Mouse (Mus musculus): Measurements from ENCODE around the gene Pigr.

The Pigr gene

DNA sequence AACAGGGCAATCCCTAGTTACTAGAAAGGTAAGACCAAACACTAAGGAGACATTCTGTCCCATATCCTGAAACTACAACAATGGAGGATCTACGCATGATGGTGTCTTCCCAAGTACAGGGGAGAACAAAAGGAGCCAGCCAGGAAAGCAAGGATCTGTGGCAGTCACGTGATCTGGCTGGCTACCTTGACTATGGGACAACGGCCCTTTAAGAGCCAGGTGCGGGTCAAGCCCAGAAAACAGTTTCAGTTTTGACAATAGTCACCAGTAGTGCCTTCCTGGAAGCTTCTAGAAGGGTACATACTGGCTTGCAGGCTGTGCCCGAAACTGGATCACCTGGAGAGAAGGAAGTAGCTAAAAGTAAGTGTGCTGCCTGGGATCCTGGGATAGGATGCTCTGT lies at the start of gene Pigr:
Gene Pigr (plus strand): TSS at position 237 of the 400 bp plus-strand sequence.
- DNase-seq (ENCODE audit: low spot score) = no peak

DNA sequence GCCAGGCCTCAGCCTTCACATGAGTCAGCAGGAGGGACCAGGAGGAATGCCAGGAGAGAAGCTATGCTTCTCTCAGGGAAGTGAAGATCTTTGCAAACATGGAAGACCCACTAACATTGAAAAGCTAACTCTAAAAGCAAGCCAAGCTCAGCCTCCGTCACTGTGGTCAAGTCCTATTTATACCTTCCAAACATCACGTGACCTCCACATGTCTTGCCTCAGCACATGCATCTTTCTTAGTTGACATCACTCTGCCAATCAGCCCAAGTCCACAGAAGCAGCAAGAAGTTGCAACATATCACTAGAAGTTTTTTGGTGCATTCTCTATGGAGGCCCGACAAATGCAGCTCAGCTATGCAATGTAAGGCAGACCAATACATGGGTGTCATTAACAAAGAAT lies 46.6 kb upstream of the Pigr start:
- no peak for DNase-seq (ENCODE audit: low spot score)

DNA sequence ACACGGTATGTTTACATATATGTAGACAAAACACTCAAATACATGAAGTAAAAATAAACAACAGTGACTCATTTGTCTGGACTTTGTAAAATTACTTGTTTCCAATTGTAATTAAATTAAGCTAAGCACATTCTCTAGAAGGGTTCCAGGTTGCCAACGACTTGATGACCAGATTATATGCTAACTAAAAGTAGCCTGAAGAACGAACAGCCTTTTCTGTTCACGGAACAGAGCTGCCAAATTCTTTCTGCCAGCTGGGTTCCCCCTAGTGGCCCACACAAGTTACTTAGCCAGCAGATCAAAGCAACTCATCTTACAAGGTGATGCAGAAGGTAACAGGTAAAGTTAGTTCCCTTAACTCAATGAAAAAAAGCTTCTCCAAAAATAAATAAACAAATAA lies 42.4 kb upstream of the Pigr start:
- DNase-seq (ENCODE audit: low spot score) = no peak

DNA sequence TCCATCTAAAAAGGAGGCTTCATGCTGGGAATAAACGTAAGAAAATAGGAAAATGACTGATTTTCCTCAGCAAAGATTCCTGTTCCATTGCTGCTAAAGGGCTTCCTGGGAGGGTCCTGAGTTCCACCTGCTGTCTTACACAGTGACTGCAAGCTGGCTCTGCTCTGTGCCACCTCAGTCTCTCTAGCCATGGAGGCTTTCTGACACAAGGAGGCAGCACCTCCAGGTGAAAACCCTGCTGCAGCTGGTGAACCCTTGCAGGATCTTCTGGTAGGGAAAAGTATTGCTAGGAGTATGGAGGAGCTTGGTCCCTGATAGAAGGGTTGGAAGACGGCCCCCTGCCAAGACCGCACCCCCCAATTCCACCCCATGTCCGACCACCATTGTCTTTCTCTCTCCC lies 39.5 kb upstream of the Pigr start:
- DNase-seq (ENCODE audit: low spot score) = no peak

DNA sequence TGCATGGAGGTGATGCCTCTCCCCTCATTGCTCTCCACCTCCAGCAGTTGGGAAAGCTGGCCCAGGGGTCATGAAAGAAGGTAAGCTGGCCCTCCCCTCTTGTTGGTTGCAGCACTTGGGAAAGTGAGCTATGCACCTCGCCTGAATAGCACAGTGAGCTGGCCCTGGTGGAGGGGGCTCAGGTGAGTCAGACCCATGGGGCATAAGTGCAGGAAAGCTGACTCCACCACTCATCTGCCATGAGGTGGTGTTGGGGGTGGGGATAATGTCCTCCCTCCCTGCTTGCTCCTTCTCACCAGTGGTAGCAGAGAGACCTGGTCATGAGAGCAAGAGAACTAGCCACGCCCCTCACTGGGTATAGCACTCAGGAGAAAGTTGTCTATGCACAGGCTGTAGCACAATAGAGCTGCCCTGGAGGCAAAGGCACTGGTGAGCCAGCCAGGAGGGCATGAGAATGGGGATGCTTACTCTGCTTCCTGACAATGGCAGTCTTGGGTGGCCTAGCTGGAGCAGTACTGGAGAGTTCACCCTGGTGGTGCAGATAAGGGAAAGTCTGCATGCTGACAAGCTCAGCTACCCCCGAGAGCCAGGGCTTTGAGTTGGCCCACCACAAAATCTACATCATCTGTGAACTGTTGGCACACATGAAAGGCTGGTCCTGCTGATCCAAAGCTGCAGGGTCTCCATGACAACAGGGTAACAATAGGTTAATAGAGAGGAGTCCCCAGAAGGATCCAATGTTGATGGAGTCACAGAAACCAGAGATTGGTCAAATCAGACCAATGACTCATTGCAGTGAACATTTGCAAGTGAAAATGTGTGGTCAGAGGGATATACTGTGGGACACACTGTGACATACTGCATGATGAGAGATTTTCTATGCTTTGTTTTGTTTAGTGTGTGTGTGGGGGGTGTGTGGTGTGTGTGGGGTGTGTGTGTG lies 36.7 kb upstream of the Pigr start:
- no peak for DNase-seq (ENCODE audit: low spot score)

DNA sequence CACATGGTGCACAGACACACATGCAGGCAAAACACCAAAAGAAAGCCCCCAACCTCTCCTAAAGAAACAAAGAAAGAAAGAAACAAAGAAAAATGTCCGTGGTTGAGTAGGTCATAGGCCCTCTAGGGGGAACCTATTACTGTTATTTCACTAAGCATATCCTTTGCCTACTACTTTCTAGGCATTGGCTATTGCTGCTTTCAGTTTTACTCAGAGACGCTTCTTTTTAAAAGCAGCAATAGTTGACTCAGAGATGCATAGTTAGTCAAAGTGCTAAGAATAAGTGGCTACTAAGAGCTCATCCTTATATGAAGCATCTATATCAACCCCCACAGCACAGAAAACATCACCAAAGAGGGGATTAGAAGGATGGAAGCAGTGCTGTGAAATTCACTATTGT lies 31.2 kb upstream of the Pigr start:
- DNase-seq (ENCODE audit: low spot score) = no peak

DNA sequence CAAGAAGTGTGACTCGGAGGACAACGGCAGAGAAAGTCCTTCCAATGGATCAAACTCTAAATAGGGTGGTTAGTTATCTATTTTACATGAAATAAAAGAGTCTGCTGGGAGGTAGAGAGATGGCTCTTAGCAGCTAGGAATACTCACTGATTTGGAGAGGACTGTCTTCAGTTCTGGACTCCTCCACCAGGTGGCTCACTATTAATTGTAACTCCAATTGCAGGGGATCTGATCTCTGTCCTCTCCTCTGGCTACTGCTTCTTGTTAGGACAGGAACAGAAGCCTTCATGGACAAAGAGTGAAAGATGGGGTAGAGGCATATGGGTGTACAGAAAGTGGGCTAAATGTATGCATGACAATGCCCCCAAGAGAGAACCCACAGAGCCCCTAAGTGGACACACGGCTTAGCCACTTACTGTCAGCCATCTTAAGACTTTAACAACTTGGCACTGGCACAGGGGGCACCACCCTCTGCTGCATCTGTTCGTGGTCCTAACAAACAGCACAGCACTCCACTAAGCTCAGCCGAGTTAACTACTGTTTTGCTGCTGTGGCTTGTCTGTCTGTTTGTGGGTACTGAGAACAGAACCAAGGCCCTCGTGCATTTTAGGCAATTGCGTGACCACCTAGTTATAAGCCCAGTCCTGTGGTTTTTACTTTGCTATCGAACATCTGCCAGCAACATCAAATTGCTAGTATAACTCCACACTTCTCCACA lies 29.4 kb upstream of the Pigr start:
- no peak for DNase-seq (ENCODE audit: low spot score)

DNA sequence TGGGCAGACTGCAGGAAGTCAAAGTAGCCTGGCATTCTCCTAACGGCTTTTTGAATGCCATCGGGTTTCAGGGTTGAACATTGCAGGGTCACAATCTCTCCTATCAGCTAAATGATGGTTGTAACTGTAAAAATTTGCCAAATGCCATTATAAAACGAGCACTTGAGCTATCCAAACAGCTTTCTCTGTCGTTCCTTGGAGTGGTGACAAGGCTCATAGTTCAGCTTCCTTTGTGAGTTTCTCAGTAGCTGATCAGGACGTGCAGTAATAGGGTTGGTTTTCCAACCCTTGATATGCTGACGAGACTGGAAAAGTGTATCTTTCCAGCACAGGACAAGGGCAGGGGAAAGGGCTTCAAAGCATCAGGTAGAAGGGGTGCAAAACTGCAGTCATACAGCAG lies 28.4 kb upstream of the Pigr start:
- DNase-seq (ENCODE audit: low spot score) = no peak

DNA sequence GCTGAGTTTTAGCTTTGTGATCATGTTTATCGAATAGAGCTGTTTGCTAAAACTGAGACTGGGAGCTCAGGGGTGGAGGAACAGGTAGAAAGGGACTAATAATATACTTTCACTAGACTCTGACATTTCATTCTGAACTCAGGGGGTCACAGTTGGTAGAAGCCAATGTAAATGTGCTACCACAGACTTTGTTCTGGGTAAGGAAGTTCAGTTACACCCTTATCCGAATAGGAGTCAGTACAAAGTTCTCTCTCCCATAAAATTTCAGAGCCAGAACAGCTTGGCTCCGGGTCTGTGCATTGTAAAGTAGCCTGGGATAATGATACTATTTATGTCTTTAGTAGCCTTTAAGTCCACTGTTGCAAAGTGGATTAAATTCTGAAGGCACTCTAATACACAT lies 27.9 kb upstream of the Pigr start:
- no peak for DNase-seq (ENCODE audit: low spot score)

DNA sequence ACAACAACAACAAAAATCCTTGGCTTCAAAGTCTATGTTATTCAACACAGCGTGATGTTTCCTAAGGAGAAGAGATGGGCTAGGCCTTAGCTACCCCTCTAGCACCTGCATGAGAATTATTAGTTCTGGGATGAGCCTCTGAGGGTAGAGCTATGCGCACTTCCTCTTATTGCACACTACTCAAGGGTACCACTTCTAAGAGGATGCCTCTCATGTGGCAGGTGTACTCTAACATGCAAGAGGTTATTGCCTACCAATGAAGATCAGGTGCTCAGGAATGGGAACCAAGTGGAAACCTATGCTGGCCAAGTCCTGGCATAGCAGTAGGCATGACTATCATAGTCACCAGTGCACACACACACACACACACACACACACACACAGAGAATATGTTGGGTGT lies 27.1 kb upstream of the Pigr start:
- no peak for DNase-seq (ENCODE audit: low spot score)

DNA sequence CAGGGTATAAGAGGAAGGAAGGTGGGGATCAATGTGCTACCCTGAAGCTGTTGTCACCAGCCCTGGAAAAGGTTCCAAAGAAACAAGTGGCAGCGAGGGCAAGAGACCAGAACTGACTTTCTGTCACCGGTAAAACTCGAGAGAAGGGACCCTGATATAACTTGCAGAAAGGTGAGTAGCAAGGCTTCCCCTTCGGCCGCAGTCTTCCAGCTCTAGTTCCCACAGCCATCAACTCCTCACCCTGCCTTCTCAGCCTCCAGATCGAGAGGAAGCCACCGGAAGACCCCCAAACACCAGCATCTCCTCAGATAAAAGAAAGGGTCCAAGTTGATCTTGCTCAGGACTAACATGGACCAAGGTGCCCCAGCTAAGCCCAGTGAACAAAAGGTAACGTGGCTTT lies 25.9 kb upstream of the Pigr start, which contains the start of gene Fcamr:
Gene Fcamr (plus strand): TSS at position 301 of the 400 bp plus-strand sequence.
- DNase-seq (ENCODE audit: low spot score) = no peak

DNA sequence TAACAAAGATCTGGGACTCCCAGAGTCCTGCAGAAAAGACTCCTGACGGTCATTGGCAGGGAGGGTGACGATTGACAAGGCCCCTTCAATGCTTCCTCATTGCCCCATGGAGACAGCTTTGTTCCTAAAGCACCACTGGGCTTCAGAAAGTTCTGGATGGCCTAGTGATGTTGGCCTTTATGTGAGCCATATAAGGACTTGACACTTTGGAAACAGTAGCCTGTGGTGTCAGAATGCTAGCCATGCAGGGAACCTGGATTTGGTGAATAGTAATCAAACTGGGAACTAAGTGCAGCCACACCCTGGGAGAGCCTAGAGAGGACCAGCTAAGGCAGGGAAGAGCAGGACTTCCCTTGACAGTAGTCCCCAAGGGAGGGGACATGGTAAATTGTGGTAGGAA lies 25.0 kb upstream of the Pigr start:
- no peak for DNase-seq (ENCODE audit: low spot score)

DNA sequence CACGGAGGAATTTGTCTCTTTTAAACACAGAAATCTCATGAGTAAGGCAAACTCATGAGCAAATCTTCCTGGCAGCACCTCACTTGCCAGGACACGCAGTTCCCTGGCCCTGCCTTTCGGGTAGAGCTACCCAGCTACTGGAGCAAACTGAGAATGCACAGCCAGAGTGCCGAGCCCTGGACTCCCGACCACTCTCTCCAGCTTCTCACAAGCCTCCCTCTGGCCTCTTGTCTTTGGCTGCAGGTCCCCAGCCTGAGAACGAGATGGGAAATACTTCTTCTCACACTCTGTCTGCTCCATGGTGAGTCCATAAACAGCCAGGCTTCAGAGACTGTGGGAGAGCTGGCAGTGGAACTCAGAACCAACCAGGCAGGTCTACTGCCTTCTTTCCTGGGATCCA lies 23.5 kb upstream of the Pigr start:
- no peak for DNase-seq (ENCODE audit: low spot score)

DNA sequence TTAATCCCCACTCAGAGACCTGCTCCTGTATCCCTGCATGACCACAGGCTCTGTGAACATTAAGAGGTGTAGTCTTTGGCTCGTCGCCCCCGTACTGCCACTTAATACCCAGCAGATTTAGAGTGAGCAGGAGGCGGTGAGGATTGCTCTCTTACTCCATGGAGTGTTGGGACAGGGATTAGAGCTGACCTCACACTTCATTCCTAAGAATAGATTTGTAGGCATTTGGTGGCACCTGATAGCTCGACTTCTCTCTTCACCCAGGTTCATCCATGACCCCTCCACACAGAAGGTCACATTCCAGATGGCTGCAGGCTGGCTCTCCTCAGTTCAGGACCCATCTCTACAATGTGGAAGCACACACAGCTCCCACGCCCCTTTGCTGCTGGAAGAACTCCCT lies 22.2 kb upstream of the Pigr start:
- no peak for DNase-seq (ENCODE audit: low spot score)

DNA sequence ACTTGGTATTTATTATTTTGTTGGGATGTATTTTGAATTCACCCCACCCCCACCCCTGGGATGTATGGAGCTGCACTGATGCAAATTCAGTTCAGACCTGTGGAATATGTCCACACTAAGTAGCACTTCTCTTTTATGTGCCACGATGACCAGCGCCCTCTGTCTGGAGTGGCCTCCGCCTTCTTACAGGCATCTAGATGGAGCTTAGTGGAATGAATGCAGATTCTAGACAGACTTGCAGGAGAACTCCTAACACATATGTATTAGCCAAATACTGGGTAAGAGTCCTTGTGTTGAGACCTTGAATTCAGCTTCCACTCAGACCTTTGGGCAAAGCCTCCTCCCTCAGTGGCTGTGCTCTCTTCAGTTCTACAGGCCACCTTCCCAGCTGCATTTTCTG lies 15.6 kb upstream of the Pigr start:
- no peak for DNase-seq (ENCODE audit: low spot score)

DNA sequence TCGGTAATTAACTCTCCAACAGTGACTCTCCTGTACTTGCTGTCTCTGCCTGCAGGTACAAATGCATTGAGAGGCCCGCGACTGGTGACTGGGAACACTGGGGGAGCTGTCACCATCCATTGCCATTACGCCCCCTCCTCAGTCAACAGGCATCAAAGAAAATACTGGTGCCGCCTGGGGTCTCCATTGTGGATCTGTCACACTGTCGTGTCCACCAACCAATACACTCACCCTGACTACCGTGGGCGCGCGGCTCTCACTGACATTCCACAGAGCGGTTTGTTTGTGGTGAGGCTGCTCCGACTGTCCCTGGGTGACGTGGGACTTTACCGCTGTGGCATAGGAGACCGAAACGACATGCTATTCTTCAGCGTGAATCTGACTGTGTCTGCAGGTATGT lies 15.2 kb upstream of the Pigr start:
- no peak for DNase-seq (ENCODE audit: low spot score)

DNA sequence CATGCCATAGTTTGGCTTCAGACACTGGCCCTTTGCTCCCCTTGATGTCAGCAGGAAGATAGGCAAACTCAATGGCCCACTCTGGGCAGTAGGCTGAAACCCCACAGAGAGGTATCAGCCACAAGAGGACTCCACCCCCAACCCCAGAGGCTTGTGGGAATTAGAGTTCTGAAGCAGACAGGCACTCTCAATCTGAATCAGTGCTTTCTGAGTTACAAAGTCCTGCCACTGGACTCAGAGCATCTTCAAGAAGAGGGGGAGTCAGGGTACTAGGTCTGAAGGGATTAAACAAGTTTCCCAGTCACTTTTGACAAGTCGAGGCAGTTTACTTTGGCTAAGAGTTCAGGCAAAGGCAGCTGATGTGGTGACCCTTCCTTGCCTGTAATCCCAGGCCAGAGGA lies 6.7 kb upstream of the Pigr start:
- DNase-seq (ENCODE audit: low spot score) = no peak

DNA sequence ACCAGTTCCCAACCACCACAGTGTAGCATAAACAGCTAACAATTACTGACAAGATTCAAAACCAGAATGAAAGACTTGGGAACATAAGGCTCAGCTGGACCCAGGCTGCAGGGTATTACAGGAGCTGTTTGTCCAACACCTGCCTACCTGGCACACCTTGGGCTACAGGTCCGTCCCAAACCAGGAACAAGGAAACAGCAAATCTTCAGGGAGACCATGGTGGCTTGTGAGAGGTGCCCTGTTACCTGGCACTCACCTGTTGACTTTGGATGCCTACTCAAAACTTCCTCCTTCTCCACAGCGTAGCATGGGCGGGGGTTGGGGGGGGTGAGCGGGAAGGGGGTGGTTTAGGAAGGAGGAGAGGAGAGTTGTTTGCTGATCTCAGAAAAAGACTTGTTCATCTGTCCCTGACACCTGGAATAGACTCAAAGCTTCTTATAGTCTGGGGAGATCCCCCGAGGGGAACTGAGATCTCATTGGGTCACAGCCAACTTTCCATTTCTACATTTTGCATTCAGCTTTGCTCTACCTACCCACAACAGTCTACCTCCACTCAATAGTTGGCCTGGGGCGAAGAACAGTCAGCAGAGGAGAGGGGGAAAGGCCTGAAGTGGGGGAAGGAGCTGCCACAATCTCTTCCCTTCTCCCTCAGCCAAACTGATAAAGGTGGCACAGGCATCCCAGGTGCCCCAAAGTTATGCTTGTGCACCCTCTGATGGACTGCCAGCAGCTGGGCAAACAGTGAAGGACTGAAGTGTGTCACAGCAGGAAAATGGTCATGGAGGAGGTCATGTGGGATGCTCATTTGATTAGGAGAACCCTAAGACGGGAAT lies 6.0 kb upstream of the Pigr start:
- no peak for DNase-seq (ENCODE audit: low spot score)

DNA sequence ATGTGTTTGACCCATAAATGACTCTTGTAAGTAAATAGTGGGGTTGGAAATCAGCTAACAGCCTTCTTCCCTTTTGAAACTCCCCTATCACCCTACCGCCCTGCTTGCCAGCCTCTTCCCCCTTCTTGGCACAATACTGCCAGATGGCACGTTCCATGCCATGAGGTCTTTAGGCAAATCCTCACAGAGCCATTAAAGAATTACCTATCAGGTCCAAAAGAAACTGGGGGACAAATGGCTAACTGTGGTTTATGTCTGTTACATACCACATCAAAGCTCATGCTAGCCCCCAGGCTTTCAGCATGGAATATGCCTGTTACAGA lies 5.4 kb upstream of the Pigr start:
- DNase-seq (ENCODE audit: low spot score) = no peak

DNA sequence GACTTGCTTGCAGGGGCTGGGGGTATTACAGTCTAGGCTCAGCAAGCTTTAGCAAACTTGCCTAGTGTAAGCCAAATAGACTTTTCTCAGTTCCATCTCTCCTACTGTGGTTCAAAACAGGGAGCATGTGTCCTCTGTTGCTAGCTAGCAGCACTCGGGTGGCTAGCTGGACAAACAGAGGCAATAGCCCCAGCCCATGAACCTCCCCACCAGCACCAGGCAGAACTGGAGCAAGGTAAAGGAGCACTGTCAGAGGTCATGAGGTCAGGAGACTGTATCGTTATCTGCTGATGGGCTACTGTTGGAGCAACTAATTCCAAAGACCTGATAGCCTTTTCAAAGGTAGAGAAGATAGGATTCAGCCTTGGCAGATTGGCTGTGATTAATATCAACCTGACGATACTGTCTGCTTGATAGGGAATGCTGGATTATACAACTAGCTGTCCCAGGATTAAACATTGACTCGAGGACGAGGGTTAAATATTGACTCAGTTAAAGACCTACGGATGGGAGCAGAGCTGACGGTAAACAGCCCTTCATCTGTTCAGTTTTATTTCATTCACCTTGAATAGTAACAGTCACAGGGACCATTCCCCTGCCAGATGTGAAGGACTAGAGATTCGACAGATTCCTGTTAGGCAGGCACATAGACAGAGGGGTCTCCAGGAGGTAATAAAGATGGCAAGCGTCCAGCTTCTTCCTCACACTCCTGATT lies 4.4 kb upstream of the Pigr start:
- no peak for DNase-seq (ENCODE audit: low spot score)

DNA sequence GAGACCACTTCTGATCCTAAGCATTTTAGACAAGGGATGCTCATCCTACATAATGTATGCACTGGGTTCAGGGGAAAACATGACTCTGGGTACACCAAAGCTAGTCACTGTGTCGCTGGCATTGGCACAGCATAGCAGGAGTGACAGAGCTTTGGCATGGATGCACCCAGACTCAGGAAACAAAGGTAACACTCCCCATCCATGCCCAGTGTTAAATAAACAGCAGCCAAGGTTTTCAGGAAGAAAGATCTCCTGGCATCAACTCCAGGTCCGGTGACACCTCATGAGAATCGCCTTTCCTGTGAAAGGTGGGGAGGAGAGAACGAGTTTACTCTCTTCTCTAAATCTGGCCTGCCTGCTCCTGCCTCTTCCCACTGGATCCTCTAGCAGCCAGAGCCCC lies 2.2 kb downstream of the Pigr start:
- DNase-seq (ENCODE audit: low spot score) = no peak

All from ovary, postnatal 36 days (tissue).